Mouse (Mus musculus): ENCODE measurements at regions not wholly inside any gene's neighbourhood (a gene's known extent, or its start where the extent isn't known, plus 50 kb on each side); places are given as distances from the start of the nearest gene placed in this dataset.

- DNase-seq (ENCODE audit: low spot score in 2 of 2) = no peak
Observed at GRCm38 (mm10) chr14:46706462-46706861, 53.9 kb upstream of the Cdkn3 start.

GRCm38 (mm10) chr14:46704316-46704751 lies 56.0 kb upstream of the Cdkn3 start:
- no peak for DNase-seq (ENCODE audit: low spot score in 2 of 2)

DNA sequence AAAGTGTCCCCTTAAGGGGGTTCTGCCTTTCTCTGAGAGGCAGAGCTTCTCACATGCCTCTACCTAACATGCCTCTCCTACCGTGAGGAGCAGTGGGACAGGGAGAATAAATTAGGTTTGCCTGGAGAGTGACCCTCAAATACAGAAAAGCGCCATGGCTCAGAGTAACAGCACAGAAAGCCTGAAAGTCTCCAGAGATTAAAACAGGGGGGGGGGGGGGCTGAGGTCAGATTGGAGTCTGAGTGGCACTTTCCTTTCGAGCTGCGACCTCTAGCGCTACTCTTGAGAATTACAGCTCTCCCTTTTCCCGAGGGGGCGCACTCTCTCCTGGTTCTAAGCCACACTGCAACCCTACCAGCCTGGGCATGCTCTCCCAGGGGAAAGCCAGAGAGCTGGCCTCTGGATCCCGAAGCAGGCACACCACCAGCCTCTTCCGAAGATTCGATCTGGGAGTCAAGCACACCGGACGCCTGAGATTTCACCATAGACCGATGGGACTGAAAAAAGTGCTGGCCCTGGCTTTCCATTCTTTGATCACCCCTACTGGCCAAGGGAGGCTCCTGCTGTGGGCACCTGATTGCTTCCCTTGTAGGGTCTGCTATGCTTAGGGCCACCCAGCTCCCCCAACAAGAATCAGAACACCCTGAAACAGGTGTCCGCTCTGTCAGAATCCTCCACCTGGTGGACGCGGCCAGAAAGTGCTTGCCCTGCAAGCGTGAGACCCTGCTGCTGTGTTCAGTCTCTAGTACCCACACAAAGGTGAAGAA lies 57.5 kb upstream of the Cdkn3 start:
- no peak for DNase-seq (ENCODE audit: low spot score in 2 of 2)

DNA sequence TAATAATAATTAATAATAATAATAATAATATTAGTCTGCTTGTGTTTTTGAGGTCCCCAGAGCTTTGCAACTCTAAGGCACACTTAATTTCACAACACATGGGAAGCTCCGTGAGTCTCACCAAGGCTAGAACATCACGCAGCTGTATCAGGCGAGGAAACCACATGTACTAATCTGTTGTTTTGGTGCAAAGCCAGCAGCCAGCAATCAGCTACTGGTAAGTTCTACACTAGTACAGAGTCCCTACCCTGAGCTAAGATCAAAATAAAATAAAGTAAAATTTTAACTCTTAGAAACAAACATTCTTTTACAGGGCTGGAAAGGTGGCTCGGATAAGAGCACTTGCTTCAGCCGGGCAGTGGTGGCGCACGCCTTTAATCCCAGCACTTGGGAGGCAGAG lies 67.8 kb upstream of the Cdkn3 start:
- DNase-seq (ENCODE audit: low spot score in 2 of 2) = no peak

DNA sequence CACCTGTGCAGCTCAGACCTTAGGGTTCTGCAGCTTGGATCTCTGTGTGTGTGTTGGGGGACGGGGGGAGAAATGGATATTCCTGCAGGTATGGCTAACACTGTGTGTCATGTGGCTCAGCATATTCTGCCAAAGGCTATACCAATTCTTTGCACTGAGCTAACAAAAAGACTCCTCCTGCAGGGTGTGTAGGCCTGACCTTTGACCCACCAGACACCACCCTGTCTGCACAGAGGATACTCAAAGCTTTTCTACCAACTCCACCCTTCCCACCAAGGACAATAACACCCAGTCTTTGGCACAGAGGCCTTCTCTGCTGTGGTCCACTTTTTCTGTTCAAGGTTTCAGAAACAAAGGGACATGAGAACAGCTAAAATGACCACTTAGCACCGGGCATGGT lies 68.3 kb upstream of the Cdkn3 start:
- DNase-seq (ENCODE audit: low spot score in 2 of 2) = no peak

- DNase-seq (ENCODE audit: low spot score in 2 of 2) = no peak
Observed at GRCm38 (mm10) chr14:46682728-46683127, 77.6 kb upstream of the Cdkn3 start.

GRCm38 (mm10) chr14:46678935-46679334 lies 81.4 kb upstream of the Cdkn3 start:
- no peak for DNase-seq (ENCODE audit: low spot score in 2 of 2)

- no peak for DNase-seq (ENCODE audit: low spot score in 2 of 2)
Observed at GRCm38 (mm10) chr14:46671482-46672225, 88.7 kb upstream of the Cdkn3 start.

GRCm38 (mm10) chr14:46671062-46671461 lies 89.3 kb upstream of the Cdkn3 start:
- no peak for DNase-seq (ENCODE audit: low spot score in 2 of 2)

DNA sequence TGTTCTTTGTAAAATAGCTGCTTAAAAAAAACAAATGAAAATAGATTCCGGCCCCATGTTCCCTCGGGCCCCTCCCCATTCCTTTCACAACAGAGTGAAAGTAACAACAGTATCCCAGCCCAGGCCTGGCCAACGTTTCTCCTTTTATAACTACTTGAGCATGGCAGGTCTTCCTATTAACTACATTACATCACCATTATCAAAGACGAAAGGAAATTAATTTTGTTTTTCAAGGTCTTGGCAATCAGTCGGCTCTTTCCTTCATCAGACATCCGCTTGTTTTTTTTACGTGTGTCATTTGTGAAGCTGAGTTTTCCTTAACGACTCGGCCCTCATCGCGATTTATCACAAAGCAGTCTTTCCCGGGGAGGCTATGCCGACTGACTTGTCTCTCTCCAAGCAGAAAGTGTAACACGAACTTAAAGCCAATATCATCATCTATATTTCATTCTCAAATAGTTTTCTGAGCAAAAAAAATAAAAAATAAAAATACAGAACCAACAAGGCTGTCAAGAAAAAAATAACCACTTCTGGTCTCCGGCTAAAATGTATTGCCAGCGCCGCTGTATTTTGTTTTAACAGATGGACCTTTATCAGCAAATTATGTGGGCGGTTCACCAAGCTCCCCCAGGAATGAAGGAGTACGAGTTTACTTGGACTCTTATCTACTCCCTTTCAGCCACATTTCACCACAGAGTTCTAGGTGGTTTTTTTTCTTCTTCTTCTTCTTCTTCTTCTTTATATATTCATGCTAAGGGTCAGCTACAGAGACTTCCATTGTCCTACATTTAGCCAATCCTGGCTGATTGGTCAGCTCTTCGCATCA lies 89.9 kb upstream of the Cdkn3 start:
- DNase-seq (ENCODE audit: low spot score in 2 of 2) = no peak

DNA sequence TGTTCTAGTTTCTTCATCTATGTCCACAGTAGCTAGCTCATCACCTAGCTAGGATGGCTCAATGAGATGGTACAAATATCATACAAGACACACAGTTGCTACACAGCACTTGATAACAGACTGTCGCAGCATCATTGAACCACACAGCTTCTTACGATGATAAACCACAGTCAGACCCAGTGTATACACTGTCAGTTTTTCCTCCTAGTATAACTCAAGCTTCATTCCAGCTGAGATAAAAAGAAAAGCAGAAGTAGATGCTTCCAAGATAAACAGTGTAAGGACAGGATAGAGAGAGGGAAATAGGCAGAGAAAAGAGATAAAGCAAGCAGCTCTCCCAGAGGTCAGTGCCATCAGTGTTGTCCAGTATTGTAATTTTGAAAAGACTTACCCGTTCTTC lies 92.1 kb upstream of the Cdkn3 start:
- DNase-seq (ENCODE audit: low spot score in 2 of 2) = no peak

- no peak for DNase-seq (ENCODE audit: low spot score in 2 of 2)
Observed at GRCm38 (mm10) chr14:46664305-46664704, 96.0 kb upstream of the Cdkn3 start.

GRCm38 (mm10) chr14:46663529-46663928 lies 96.8 kb upstream of the Cdkn3 start:
- no peak for DNase-seq (ENCODE audit: low spot score in 2 of 2)

DNA sequence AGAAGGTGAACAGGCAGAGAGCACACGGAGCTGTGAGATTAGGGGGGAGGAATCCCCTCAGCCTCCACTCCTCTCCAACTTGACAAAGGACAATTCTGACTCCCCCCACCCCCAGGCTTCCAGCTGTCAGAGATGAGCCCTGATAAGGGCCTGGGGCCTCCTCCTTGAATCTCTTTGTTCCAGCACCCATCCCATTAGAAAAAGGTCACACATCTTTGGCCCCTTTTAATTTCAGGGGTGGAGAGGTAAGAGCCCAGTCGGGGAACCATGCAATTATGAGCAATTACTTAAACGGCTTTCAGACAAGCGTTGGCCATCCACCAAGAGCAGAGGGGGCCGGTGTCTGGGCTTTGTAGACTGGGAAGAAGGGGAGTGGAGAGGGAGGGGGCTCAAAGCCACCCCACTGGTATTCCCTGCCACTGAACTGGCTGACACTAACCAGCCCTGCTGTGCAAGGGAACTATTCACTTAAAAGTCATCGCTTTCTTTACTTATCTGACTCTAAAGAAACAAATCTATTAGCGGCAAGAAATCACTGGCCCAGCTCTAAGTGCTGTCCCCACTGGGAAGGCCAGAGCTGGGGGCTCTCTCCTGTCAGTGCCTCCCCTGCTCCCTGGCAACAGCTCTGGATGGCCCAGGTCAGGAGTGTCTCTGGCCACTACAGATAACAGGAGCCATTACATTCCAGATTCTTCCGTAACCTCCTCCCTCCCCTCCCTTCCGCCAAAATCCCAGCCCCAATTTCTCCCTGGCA lies 98.4 kb upstream of the Cdkn3 start:
- peak in 1 of 2 experiments; percentile 10 for DNase-seq (ENCODE audit: low spot score in 2 of 2)

- peak in 1 of 2 experiments; percentile 27 for DNase-seq (ENCODE audit: low spot score in 2 of 2)
Observed at GRCm38 (mm10) chr14:46661118-46661791, 99.1 kb upstream of the Cdkn3 start.

DNA sequence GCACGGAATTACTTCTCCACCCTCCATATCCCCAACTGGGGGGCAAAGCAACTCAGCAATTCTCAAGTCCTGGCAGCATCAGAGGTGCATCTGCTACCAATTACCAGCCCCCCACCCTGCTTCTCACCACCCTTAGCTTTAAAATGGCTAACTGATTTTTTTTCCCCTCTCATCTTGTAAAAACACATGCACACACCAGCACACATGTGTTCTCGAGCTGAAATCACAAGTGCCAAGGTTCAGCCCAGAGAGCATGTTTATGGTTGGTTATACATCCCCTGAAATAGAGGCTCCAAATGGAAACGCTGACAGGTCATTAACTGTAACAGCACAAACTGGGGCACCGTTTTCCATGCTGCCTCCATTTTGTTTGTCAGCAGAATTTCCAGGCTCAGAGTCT lies 101.0 kb upstream of the Cdkn3 start:
- no peak for DNase-seq (ENCODE audit: low spot score in 2 of 2)

DNA sequence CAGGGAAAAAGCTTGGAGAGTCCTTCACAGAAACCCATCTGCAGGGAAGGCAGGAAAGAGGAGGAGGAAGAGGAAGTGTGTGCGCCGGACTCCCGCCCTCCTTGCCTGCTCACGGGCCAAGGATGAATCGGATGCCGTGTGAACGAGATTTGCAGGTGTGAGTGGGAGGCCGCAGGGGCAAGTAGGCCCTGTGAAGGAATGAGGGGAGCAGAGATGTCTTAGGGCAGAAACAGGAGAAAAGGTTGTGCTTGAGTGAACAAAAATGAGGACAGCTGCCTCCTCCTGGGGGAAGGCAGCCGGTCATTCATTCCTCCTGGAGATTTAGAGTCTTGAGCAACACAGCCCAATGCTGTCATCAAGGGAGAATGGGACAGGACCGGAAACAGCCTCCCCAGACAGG lies 104.1 kb upstream of the Cdkn3 start:
- no peak for DNase-seq (ENCODE audit: low spot score in 2 of 2)

- DNase-seq (ENCODE audit: low spot score in 2 of 2) = peak in 1 of 2 experiments; percentile 14
Observed at GRCm38 (mm10) chr14:46647319-46647974, 112.9 kb upstream of the Cdkn3 start.

DNA sequence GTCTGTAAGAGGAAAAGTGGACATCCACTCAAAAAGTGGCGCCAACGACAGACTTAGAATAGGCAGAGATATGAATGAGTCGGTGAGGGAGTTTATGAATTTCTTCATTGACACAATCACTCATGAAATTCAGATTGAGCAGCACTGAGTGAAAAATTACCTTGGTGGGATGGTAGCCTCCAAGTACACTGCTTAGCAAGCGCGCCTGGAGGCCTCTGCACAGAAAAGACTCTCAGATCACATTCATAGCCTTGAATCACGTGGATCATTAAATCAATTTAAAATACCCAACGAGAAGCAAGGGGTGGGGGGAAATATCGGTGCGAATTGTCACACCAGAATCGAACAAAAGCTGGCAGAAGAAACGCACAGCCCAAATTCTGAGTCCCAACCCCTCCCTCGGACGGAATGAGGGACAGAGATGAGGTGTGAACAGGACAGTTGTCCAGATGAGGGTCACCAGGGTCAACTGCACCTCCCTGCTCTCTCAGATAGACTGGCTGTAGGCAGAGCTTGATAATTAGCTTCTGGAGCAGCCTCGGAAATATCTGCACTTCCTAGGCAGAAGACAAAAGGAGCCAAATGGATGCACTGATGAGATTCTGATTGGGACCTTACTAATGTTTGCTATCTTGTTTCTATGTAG lies 113.5 kb upstream of the Cdkn3 start:
- no peak for DNase-seq (ENCODE audit: low spot score in 2 of 2)

All from frontal cortex, postnatal 10 days (tissue).